In genomic region chr2:121170980-121171742, GRCm38 (mm10) we compare ENCODE assay signal across 8 mouse cellular contexts. TPM values are rescaled to one million over a fixed set of nuclear protein-coding genes. Genes with fewer than 3 reads are reported as not detected.
DNase-seq lines count a peak whose midpoint lies in the region; ATAC-seq lines count a peak whose summit lies in the region.

Gene Zscan29, minus strand, starts transcription at chr2:121171125.

- DNase-seq in Muller cell, postnatal 12 days (ENCODE audit: inconsistent ontology term), result peak; percentile 91
- peak; percentile 87 for DNase-seq in cerebellum, adult 9-11 months
- peak; percentile 70 to 84 for DNase-seq in frontal cortex, postnatal 10 days (ENCODE audit: low spot score in 2 of 2)
- peak; percentile 77 to 79 for DNase-seq in layer of hippocampus, postnatal 25 days (ENCODE audit: extremely low spot score in 1 of 2, low spot score in 1 of 2)
- peak; percentile 92 for DNase-seq in lung, postnatal 25 days (ENCODE audit: low spot score)
- DNase-seq in retina, embryonic 14.5 days (ENCODE audit: low spot score), result peak; percentile 94
- peak; percentile 95 for DNase-seq in thymus, postnatal 4 days

- H3K4me3 ChIP-seq in hindbrain, embryonic 13.5 days, result peak within 1 kb of the TSS; percentile 68

- no peaks in the 10 kb centered on the region for H3K9me3 ChIP-seq in hindbrain, embryonic 13.5 days

- peak; percentile 97 for ATAC-seq in hindbrain, embryonic 13.5 days (ENCODE audit: low FRiP score)

- WGBS in hindbrain, embryonic 13.5 days, result under 1% methylated on average over 65 of the region's 66 CpGs

- H3K9ac ChIP-seq in hindbrain, embryonic 13.5 days, result peak within 1 kb of the TSS; percentile 90

- peaks cover 37% of the 10 kb centered on the region for H3K4me1 ChIP-seq in hindbrain, embryonic 13.5 days (replicated peaks)

- H3K36me3 ChIP-seq in hindbrain, embryonic 13.5 days, result peaks cover 31% of the 10 kb centered on the region

- H3K27me3 ChIP-seq in hindbrain, embryonic 13.5 days, result no peaks in the 10 kb centered on the region

- H3K4me2 ChIP-seq in hindbrain, embryonic 13.5 days, result peak within 1 kb of the TSS; percentile 89

- peak within 1 kb of the TSS; percentile 92 for H3K27ac ChIP-seq in hindbrain, embryonic 13.5 days

RNA-seq across cellular contexts. Expression of gene Zscan29, which starts in this region (rescaled TPM):
- polyA plus RNA-seq in hindbrain, embryonic 13.5 days (2015; fragmentation: Nextera tagmentation; extraction: Ambion mirVana), result 8.3 and 9.9 TPM in 2 replicates
- 1 to 10 TPM; 6.1 to 6.4 TPM for total RNA-seq in layer of hippocampus, postnatal 25 days (2021)

Comparison
In these comparisons a context has a peak if more than half of its experiments do, and no peak if none do; other contexts are left out.
1. Peak in every context shown above with its lines: DNase-seq, ATAC-seq, H3K4me3 ChIP-seq and H3K27ac ChIP-seq.